Mouse (Mus musculus) forebrain, postnatal 0 days (tissue): ENCODE results near the gene Elmo3. TPM values are rescaled to one million over a fixed set of nuclear protein-coding genes. Genes with fewer than 3 reads are reported as not detected.

Experiments used
- ATAC-seq: fragments of 200-750 bp; cut with Nextera tagmentation; 2 replicates; pipeline ENCODE4 v1.8.0; 2017; ENCODE audit warnings: mild to moderate bottlenecking, moderate library complexity
- DNase-seq: peaks from one replicate; pipeline ENCODE4 v3.0.0-alpha.2; 2015
- H3K27ac ChIP-seq: fragments of 300-500 bp; sonication (generic); 2 replicates; pipeline ENCODE4 v1.5.1; 2014; ENCODE audit warnings: low read depth, mild to moderate bottlenecking, antibody characterized with exemption, low read length, moderate library complexity, mixed read lengths
- H3K27me3 ChIP-seq: fragments of 300-500 bp; sonication (generic); 2 replicates; pipeline ENCODE4 v1.6.1; 2014; ENCODE audit warnings: mild to moderate bottlenecking, low read length, mixed read lengths; ENCODE audit not compliant: insufficient read depth
- H3K36me3 ChIP-seq: fragments of 300-500 bp; sonication (generic); 2 replicates; pipeline ENCODE4 v1.6.1; 2014; ENCODE audit warnings: mild to moderate bottlenecking, moderate library complexity; ENCODE audit not compliant: insufficient read depth
- H3K4me1 ChIP-seq: fragments of 300-500 bp; sonication (generic); 2 replicates; pipeline ENCODE4 v1.6.1; 2014; ENCODE audit warnings: antibody characterized with exemption; ENCODE audit not compliant: insufficient read depth
- H3K4me2 ChIP-seq: fragments of 300-500 bp; sonication (generic); 2 replicates; pipeline ENCODE4 v1.6.1; 2014; ENCODE audit warnings: low read depth, mild to moderate bottlenecking, moderate library complexity
- H3K4me3 ChIP-seq: fragments of 300-500 bp; sonication (generic); 2 replicates; pipeline ENCODE4 v1.5.1; 2014; ENCODE audit warnings: low read depth, low read length, mixed read lengths
- H3K9ac ChIP-seq: fragments of 300-500 bp; sonication (generic); 2 replicates; pipeline ENCODE4 v1.6.1; 2014; ENCODE audit warnings: mild to moderate bottlenecking
- H3K9me3 ChIP-seq: fragments of 300-500 bp; sonication (generic); 2 replicates; pipeline ENCODE4 v1.6.1; 2016; ENCODE audit warnings: low read length
- CTCF ChIP-seq: sonication (generic); IDR thresholded peaks from 2 replicates; pipeline ENCODE4 v1.5.1; 2016; ENCODE audit warnings: antibody characterized with exemption, control low read depth, low read depth
- WGBS: fragments of 180-500 bp; shearing (Covaris S2); extraction: QIAGEN DNeasy Blood & Tissue Kit; methylation state at CpG from one replicate; pipeline ENCODE4 v1.1.7; 2014; 5-methylcytosine and 5-hydroxymethylcytosine counted together
- polyA plus RNA-seq: library from polyadenylated mRNA; unstranded; fragments of >200 nt; fragmentation: Nextera tagmentation; extraction: Ambion mirVana; gene quantifications from 2 replicates; pipeline ENCODE4 v1.2.1, GENCODE M21; 2015
- total RNA-seq: library from RNA; depleted of rRNA; stranded (reverse); fragments of >200 nt; gene quantifications from 2 replicates; pipeline ENCODE4 v1.2.3, GENCODE M21; 2014

The Elmo3 gene
- total and polyA plus RNA-seq, 2 experiments from 2014 or later: 0.86 to 1.1 TPM

DNA sequence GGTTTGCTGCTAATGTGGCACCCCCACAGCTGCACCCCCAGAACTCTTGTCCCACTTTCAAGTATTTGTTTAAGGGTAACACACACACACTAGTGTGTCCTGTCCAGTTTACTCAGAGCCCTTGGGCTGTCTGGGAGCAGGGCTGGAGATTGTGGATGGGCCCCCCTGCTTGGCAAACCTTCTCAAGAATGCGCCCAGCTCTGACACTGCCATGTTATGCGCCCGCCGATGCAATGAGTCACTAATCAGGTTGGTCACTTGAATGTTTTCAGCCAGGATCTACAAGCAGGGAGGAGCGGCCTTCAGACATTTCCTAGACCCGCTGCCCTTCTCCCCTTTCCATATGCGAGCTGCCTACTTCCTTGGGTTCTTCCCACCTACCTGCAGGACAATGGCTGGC lies 12.9 kb upstream of the Elmo3 start:
- ATAC-seq (no peak), DNase-seq (no peak)
- Histone ChIP-seq H3K27ac (no peak overlapping the region), H3K9me3 (no peaks in the 10 kb centered on the region), H3K4me2 (no peak overlapping the region), H3K36me3 (no peaks in the 10 kb centered on the region), H3K4me1 (peaks cover 17% of the 10 kb centered on the region), H3K4me3 (no peak overlapping the region), H3K27me3 (no peaks in the 10 kb centered on the region), H3K9ac (no peak overlapping the region)
- no peak for TF ChIP-seq CTCF
- WGBS: 87% methylated on average over 7 of the region's 7 CpGs

DNA sequence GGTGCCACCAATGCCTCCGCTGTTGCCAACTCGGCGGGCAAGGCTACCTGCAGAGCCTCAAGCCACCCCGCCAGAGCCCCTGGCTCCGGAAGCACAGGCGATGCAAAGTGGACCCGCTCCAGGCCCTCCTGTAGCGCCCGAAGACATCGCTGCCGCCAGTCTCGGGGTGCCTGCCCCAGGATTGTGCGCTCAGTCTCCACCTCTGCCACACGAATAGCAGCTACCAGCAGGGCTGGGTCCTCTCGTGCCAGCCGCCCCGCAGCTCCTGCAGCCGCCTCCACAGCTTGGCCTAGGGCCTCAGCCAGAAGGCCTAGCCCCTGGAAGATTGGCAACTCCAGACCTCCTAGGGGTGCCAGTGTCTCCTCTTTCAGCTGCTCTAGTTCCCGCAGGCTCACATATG lies 12.0 kb upstream of the Elmo3 start:
- no peaks in the 10 kb centered on the region for H3K9me3 ChIP-seq

DNA sequence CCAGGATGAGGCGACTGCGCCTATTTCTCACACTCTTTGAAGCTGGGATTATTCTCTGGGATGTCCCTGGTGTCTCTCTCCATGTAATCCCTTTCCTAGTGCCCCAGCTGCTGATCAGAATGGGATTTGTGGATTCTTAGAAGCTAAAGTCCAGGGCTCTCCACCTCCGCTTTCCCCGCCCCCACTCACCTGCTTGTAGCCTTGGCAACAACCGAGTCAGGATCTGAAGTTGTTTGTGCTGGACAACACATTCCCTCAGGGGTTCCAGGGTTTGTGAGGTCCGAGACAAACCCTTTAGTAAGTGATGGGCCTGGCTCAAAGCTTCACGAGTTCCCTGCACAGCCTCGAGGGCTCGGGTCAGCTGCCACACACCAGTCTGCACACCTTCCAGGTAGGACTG lies 10.6 kb upstream of the Elmo3 start:
- no peaks in the 10 kb centered on the region for H3K9me3 ChIP-seq
- no peak for TF ChIP-seq CTCF
- no peaks in the 10 kb centered on the region for H3K27me3 ChIP-seq
- DNase-seq (no peak), ATAC-seq (no peak)
- 61% methylated on average over 9 of the region's 9 CpGs for WGBS
- no peak overlapping the region for H3K4me3 ChIP-seq
- no peak overlapping the region for H3K4me2 ChIP-seq
- peaks cover 22% of the 10 kb centered on the region for H3K4me1 ChIP-seq
- H3K27ac ChIP-seq: no peak overlapping the region
- H3K9ac ChIP-seq: no peak overlapping the region
- H3K36me3 ChIP-seq: peaks cover under 1% of the 10 kb centered on the region

More for the DNA sequence above, 12.0 kb upstream of the Elmo3 start:
- ATAC-seq (no peak), DNase-seq (no peak)
- H3K36me3 ChIP-seq: no peaks in the 10 kb centered on the region
- H3K4me1 ChIP-seq: peaks cover 16% of the 10 kb centered on the region
- H3K27ac ChIP-seq: no peak overlapping the region
- WGBS: 74% methylated on average over 19 of the region's 19 CpGs
- no peaks in the 10 kb centered on the region for H3K27me3 ChIP-seq
- no peak overlapping the region for H3K4me2 ChIP-seq
- no peak for TF ChIP-seq CTCF
- no peak overlapping the region for H3K9ac ChIP-seq
- H3K4me3 ChIP-seq: no peak overlapping the region

DNA sequence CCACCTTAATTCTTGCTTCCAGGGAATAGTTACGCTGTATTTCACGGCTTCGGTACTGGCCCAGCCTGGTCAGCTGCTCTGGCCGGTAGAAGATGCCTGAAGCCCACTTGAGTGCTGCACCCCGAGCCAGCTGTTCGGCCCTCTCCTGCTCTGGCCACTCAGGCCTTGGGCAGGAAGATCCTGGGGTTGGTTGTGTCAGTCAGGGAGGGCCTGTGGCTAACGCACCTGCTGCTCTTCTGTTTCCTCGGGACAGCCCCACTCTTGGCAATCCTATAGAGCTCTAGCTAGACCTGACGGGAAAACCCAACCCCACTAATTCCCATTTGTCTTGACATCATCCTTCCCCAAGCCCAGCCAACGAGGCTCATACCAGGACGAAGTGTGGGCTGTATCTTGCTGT lies 10.1 kb upstream of the Elmo3 start:
- H3K27ac ChIP-seq: no peak overlapping the region
- H3K4me3 ChIP-seq: no peak overlapping the region
- no peaks in the 10 kb centered on the region for H3K27me3 ChIP-seq
- no peaks in the 10 kb centered on the region for H3K9me3 ChIP-seq
- peaks cover 19% of the 10 kb centered on the region for H3K4me1 ChIP-seq
- peaks cover 5% of the 10 kb centered on the region for H3K36me3 ChIP-seq
- no peak for TF ChIP-seq CTCF
- ATAC-seq (no peak), DNase-seq (no peak)
- H3K4me2 ChIP-seq: no peak overlapping the region
- 72% methylated on average over 11 of the region's 11 CpGs for WGBS
- H3K9ac ChIP-seq: no peak overlapping the region

DNA sequence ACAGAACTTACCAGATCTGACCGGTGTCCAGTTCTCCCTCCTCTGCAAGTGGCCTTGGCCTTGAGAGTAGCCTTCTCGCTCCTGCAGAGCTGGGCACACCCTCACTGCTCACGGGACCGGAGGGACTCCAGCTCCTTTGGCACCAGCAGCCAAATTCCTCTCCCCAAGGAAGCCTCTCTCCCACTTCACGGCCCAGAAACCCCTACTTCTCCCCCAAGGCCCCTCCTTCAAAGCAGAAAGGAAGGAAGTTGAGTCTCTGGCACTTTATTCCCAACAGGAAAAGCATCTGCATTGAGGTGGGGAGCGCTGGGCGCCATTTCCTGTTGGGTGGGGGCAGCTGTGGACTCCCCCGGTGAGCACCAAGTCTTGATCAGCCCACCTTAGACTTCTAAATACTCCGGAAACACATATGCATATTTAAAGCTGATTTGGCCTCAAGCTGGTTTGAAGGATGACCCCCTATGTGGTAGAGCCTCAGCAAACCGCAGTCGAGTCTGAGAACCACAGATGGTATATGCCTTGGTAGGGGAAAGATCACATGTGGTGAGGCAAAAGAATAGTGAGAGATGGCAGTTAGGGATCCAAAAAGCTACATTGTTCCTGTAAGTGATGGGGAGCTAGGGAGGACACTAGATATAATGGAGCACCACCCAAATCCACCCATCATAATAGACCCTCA lies 9.4 kb upstream of the Elmo3 start, which contains the start of gene Exoc3l:
Exoc3l (minus strand) TSS at position 207 of the 679 bp plus-strand sequence.
- Histone ChIP-seq H3K27ac (no peak within 1 kb of the TSS), H3K9me3 (no peaks in the 10 kb centered on the region), H3K4me2 (peak within 1 kb of the TSS; percentile 89; the same call in 1 of the 2 replicates), H3K4me3 (no peak within 1 kb of the TSS), H3K36me3 (peaks cover 13% of the 10 kb centered on the region), H3K9ac (no peak within 1 kb of the TSS; the same call in 1 of the 2 replicates), H3K4me1 (peaks cover 11% of the 10 kb centered on the region; the same call in 1 of the 2 replicates), H3K27me3 (no peaks in the 10 kb centered on the region)
- no peak for DNase-seq
- 76% methylated on average over 11 of the region's 11 CpGs for WGBS
- no peak for ATAC-seq
- TF ChIP-seq CTCF: no peak

DNA sequence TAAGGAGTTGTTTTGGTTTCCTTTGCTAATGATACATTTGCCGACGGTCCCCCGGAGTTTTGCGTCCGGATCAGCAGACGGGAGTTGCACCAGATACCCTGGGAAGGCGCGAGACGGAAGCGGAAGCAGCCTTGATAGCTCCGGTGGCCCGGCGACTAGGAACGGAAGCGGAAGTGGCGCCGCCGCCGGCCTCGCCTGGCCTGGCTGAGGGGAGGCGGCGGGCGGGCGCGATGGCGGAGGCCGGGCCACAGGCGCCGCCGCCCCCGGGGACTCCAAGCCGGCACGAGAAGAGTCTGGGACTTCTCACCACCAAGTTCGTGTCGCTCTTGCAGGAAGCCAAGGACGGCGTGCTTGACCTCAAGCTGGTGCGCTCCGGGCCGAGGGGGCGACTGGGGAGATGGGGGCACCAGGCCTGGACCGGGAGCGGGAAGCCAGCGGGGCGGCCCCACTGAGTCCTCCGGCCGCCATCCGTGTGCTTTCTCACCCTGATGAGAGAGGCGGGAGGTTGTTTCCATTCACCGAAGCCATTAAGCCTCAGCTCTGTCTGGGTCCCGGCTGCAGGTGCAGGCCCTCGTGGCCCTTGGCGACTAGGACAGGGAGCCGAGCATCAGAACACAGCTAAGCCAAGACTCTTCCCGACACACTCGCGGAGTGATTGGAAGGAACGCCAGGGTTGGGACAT lies 7.7 kb upstream of the Elmo3 start, which contains the start of gene E2f4:
E2f4 (plus strand) TSS at position 153 of the 682 bp plus-strand sequence.
- DNase-seq: peak; percentile 93
- under 1% methylated on average over 58 of the region's 58 CpGs for WGBS
- Histone ChIP-seq H3K4me2 (peak within 1 kb of the TSS; percentile 89), H3K4me3 (peak within 1 kb of the TSS; percentile 96), H3K27ac (peak within 1 kb of the TSS; percentile 75), H3K4me1 (0 out of 2 replicates have a peak, but pooled peaks cover 9% of the 10 kb centered on the region), H3K9me3 (no peaks in the 10 kb centered on the region), H3K9ac (peak within 1 kb of the TSS; percentile 95), H3K27me3 (no peaks in the 10 kb centered on the region), H3K36me3 (peaks cover 27% of the 10 kb centered on the region)
- TF ChIP-seq CTCF: no peak
- peak; percentile 97 for ATAC-seq
